Mouse (Mus musculus) lung, embryonic 15.5 days (tissue): ENCODE measurements at regions not wholly inside any gene's neighbourhood (a gene's known extent, or its start where the extent isn't known, plus 50 kb on each side); places are given as distances from the start of the nearest gene placed in this dataset.

Experiments used
- ATAC-seq: fragments of 200-750 bp; cut with Nextera tagmentation; 2 replicates; pipeline ENCODE4 v1.8.0; 2017; ENCODE audit warnings: moderate number of reproducible peaks, borderline replicate concordance; ENCODE audit not compliant: low FRiP score, low TSS enrichment; ENCODE audit errors: extremely low read depth
- H3K27ac ChIP-seq: fragments of 300-500 bp; sonication (generic); 2 replicates; pipeline ENCODE4 v1.5.1; 2015; ENCODE audit warnings: moderate library complexity, mild to moderate bottlenecking, inconsistent platforms
- H3K27me3 ChIP-seq: fragments of 300-500 bp; sonication (generic); 2 replicates; pipeline ENCODE4 v1.6.1; 2015; ENCODE audit warnings: inconsistent platforms
- H3K36me3 ChIP-seq: fragments of 300-500 bp; sonication (generic); 2 replicates; pipeline ENCODE4 v1.6.1; 2015; ENCODE audit warnings: inconsistent platforms
- H3K4me1 ChIP-seq: fragments of 300-500 bp; sonication (generic); 2 replicates; pipeline ENCODE4 v1.6.1; 2015; ENCODE audit warnings: inconsistent platforms
- H3K4me2 ChIP-seq: fragments of 300-500 bp; sonication (generic); 2 replicates; pipeline ENCODE4 v1.6.1; 2015; ENCODE audit warnings: inconsistent platforms, mild to moderate bottlenecking, moderate library complexity
- H3K4me3 ChIP-seq: fragments of 300-500 bp; sonication (generic); 2 replicates; pipeline ENCODE4 v1.5.1; 2015; ENCODE audit warnings: mild to moderate bottlenecking, inconsistent platforms
- H3K9ac ChIP-seq: fragments of 300-500 bp; sonication (generic); 2 replicates; pipeline ENCODE4 v1.6.1; 2015; ENCODE audit warnings: inconsistent platforms
- H3K9me3 ChIP-seq: fragments of 300-500 bp; sonication (generic); 2 replicates; pipeline ENCODE4 v1.6.1; 2016; ENCODE audit warnings: inconsistent platforms
- WGBS: fragments of 180-500 bp; shearing (Covaris S2); methylation state at CpG from one replicate; pipeline ENCODE4 v1.1.7; 2015; 5-methylcytosine and 5-hydroxymethylcytosine counted together

GRCm38 (mm10) chr9:69705942-69706341 is 54.8 kb downstream of the Foxb1 start:
- H3K9ac ChIP-seq = no peak overlapping the region
- 83% methylated on average over 8 of the region's 8 CpGs for WGBS
- no peak for ATAC-seq

GRCm38 (mm10) chr9:69705071-69705470 is 55.7 kb downstream of the Foxb1 start:
- Histone ChIP-seq H3K27ac (no peak overlapping the region), H3K27me3 (no peaks in the 10 kb centered on the region; the same call in 1 of the 2 replicates), H3K36me3 (no peaks in the 10 kb centered on the region), H3K4me1 (0 out of 2 replicates have a peak, but pooled peaks cover 5% of the 10 kb centered on the region), H3K4me3 (no peak overlapping the region), H3K4me2 (no peak overlapping the region), H3K9ac (no peak overlapping the region), H3K9me3 (no peaks in the 10 kb centered on the region)
- ATAC-seq = no peak
- 45% methylated on average over 4 of the region's 4 CpGs for WGBS

More at GRCm38 (mm10) chr9:69705942-69706341, 54.8 kb downstream of the Foxb1 start:
- Histone ChIP-seq H3K27ac (no peak overlapping the region), H3K4me2 (no peak overlapping the region), H3K9me3 (no peaks in the 10 kb centered on the region), H3K36me3 (no peaks in the 10 kb centered on the region), H3K27me3 (no peaks in the 10 kb centered on the region; the same call in 1 of the 2 replicates), H3K4me3 (no peak overlapping the region), H3K4me1 (0 out of 2 replicates have a peak, but pooled peaks cover 5% of the 10 kb centered on the region)

GRCm38 (mm10) chr9:69703731-69704130 is 57.0 kb downstream of the Foxb1 start:
- WGBS = 58% methylated on average over 7 of the region's 7 CpGs
- no peaks in the 10 kb centered on the region for H3K36me3 ChIP-seq
- ATAC-seq = no peak

GRCm38 (mm10) chr9:69702156-69702928 is 58.4 kb downstream of the Foxb1 start:
- 73% methylated on average over 8 of the region's 8 CpGs for WGBS
- no peak overlapping the region for H3K9ac ChIP-seq

More at GRCm38 (mm10) chr9:69703731-69704130, 57.0 kb downstream of the Foxb1 start:
- Histone ChIP-seq H3K4me3 (no peak overlapping the region), H3K9me3 (no peaks in the 10 kb centered on the region), H3K4me2 (no peak overlapping the region), H3K27ac (no peak overlapping the region), H3K9ac (no peak overlapping the region), H3K4me1 (0 out of 2 replicates have a peak, but pooled peaks cover 5% of the 10 kb centered on the region), H3K27me3 (no peaks in the 10 kb centered on the region; the same call in 1 of the 2 replicates)

GRCm38 (mm10) chr9:69700696-69701095 is 60.0 kb downstream of the Foxb1 start:
- 75% methylated on average over 9 of the region's 9 CpGs for WGBS
- ATAC-seq = no peak
- 0 out of 2 replicates have a peak, but pooled peaks cover 5% of the 10 kb centered on the region for H3K4me1 ChIP-seq
- no peaks in the 10 kb centered on the region for H3K36me3 ChIP-seq
- H3K27ac ChIP-seq = no peak overlapping the region
- no peak overlapping the region for H3K9ac ChIP-seq
- no peak overlapping the region for H3K4me3 ChIP-seq
- H3K9me3 ChIP-seq = no peaks in the 10 kb centered on the region
- H3K4me2 ChIP-seq = no peak overlapping the region
- no peaks in the 10 kb centered on the region; the same call in 1 of the 2 replicates for H3K27me3 ChIP-seq

More at GRCm38 (mm10) chr9:69702156-69702928, 58.4 kb downstream of the Foxb1 start:
- Histone ChIP-seq H3K4me1 (0 out of 2 replicates have a peak, but pooled peaks cover 5% of the 10 kb centered on the region), H3K9me3 (no peaks in the 10 kb centered on the region), H3K27me3 (no peaks in the 10 kb centered on the region; the same call in 1 of the 2 replicates), H3K27ac (no peak overlapping the region), H3K4me2 (no peak overlapping the region), H3K36me3 (no peaks in the 10 kb centered on the region), H3K4me3 (no peak overlapping the region)
- ATAC-seq = no peak

- Histone ChIP-seq H3K27ac (no peak overlapping the region), H3K36me3 (no peaks in the 10 kb centered on the region), H3K9me3 (no peaks in the 10 kb centered on the region), H3K4me1 (peaks cover 4% of the 10 kb centered on the region; the same call in 1 of the 2 replicates), H3K4me2 (no peak overlapping the region), H3K4me3 (no peak overlapping the region), H3K27me3 (no peaks in the 10 kb centered on the region; the same call in 1 of the 2 replicates), H3K9ac (no peak overlapping the region)
- WGBS = 36% methylated on average over 3 of the region's 3 CpGs
- ATAC-seq = no peak
Measured at GRCm38 (mm10) chr9:69691756-69692155, 69.0 kb downstream of the Foxb1 start.

- H3K27me3 ChIP-seq = no peaks in the 10 kb centered on the region; the same call in 1 of the 2 replicates
- H3K4me3 ChIP-seq = no peak overlapping the region
- H3K36me3 ChIP-seq = no peaks in the 10 kb centered on the region
- no peak overlapping the region for H3K4me2 ChIP-seq
- H3K4me1 ChIP-seq = peaks cover 4% of the 10 kb centered on the region; the same call in 1 of the 2 replicates
- no peak overlapping the region for H3K27ac ChIP-seq
- WGBS = 37% methylated on average over 12 of the region's 12 CpGs
- ATAC-seq = no peak
- no peak overlapping the region for H3K9ac ChIP-seq
- no peaks in the 10 kb centered on the region for H3K9me3 ChIP-seq
Measured at GRCm38 (mm10) chr9:69687349-69688123, 73.2 kb downstream of the Foxb1 start.

- Histone ChIP-seq H3K9me3 (no peaks in the 10 kb centered on the region), H3K27me3 (no peaks in the 10 kb centered on the region; the same call in 1 of the 2 replicates), H3K4me3 (no peak overlapping the region), H3K4me1 (peaks cover 4% of the 10 kb centered on the region; the same call in 1 of the 2 replicates), H3K27ac (no peak overlapping the region), H3K4me2 (no peak overlapping the region), H3K9ac (no peak overlapping the region), H3K36me3 (no peaks in the 10 kb centered on the region)
- 69% methylated on average over 4 of the region's 4 CpGs for WGBS
- ATAC-seq = no peak
Measured at GRCm38 (mm10) chr9:69686766-69687165, 74.0 kb downstream of the Foxb1 start.

GRCm38 (mm10) chr9:69685630-69686029 is 75.1 kb downstream of the Foxb1 start:
- ATAC-seq = no peak
- Histone ChIP-seq H3K4me1 (peaks cover 4% of the 10 kb centered on the region; the same call in 1 of the 2 replicates), H3K36me3 (no peaks in the 10 kb centered on the region), H3K27ac (no peak overlapping the region), H3K27me3 (no peaks in the 10 kb centered on the region; the same call in 1 of the 2 replicates), H3K4me3 (no peak overlapping the region), H3K9me3 (no peaks in the 10 kb centered on the region), H3K4me2 (no peak overlapping the region), H3K9ac (no peak overlapping the region)
- 38% methylated on average over 4 of the region's 4 CpGs for WGBS

GRCm38 (mm10) chr9:69681372-69682213 is 79.1 kb downstream of the Foxb1 start:
- no peaks in the 10 kb centered on the region for H3K36me3 ChIP-seq
- no peak overlapping the region for H3K9ac ChIP-seq
- H3K9me3 ChIP-seq = no peaks in the 10 kb centered on the region
- no peak for ATAC-seq
- no peak overlapping the region for H3K4me3 ChIP-seq
- H3K27me3 ChIP-seq = no peaks in the 10 kb centered on the region
- 20% methylated on average over 9 of the region's 9 CpGs for WGBS
- no peak overlapping the region for H3K4me2 ChIP-seq
- H3K4me1 ChIP-seq = no peaks in the 10 kb centered on the region
- H3K27ac ChIP-seq = no peak overlapping the region

GRCm38 (mm10) chr9:69678634-69679033 is 82.1 kb downstream of the Foxb1 start:
- Histone ChIP-seq H3K4me3 (no peak overlapping the region), H3K27ac (no peak overlapping the region), H3K4me1 (no peaks in the 10 kb centered on the region), H3K4me2 (no peak overlapping the region), H3K36me3 (no peaks in the 10 kb centered on the region), H3K27me3 (peaks cover 13% of the 10 kb centered on the region; the same call in 1 of the 2 replicates), H3K9ac (no peak overlapping the region), H3K9me3 (no peaks in the 10 kb centered on the region)
- 20% methylated on average over 1 of the region's 1 CpGs for WGBS
- no peak for ATAC-seq
